Mouse (Mus musculus) ES-E14 (cell line): ENCODE results near the gene Vinac1.

Source experiments
- CHD2 ChIP-seq: IDR thresholded peaks from 2 replicates; pipeline ENCODE4 v1.6.1; 2014; ENCODE audit warnings: mild to moderate bottlenecking, low read depth, low read length, inconsistent platforms
- HCFC1 ChIP-seq: IDR thresholded peaks from 2 replicates; pipeline ENCODE4 v1.6.1; 2012; ENCODE audit warnings: low read length, inconsistent platforms, borderline replicate concordance; ENCODE audit not compliant: insufficient read depth
- ZNF384 ChIP-seq: IDR thresholded peaks from 2 replicates; pipeline ENCODE4 v1.6.1; 2012; ENCODE audit warnings: low read depth, low read length, inconsistent platforms

DNA sequence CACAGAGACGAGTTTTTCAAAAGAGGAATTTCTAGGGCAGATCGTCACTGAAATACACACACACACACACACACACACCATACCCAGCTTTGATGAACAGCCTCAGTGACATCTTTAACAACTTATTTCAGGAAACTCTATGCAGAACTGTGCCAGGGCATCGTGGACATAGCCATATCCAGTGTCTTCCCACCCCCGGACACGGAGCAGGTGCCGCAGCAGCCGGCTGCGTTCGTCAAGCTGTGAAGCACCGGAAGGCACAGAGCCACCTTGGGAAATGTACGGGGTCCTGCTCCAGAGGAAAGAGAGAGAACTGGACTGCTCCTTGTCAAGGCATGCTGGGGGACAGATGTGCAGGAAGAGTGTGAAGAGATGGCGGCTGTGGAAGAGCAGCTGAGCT is 44.8 kb upstream of the Vinac1 start:
- TF ChIP-seq CHD2 = no peak
- no peak for TF ChIP-seq HCFC1
- no peak for TF ChIP-seq ZNF384
